Mouse (Mus musculus) c-Kit-negative CD71-positive TER-119-positive erythroid progenitor cells, embryonic 14.5 days (primary cell): Measurements from ENCODE around the gene Galnt4.
"Not testable (repeated sequence)": the region's sequence is repeated elsewhere in the genome, so short reads cannot be mapped to it uniquely, and the experiment has no call there.

Experiments used
- DNase-seq: peaks from one replicate; pipeline ENCODE4 v3.0.0-alpha.2; 2013; ENCODE audit warnings: low read depth, low spot score

The Galnt4 gene

GRCm38 (mm10) chr10:99156808-99157207 lies 48.8 kb downstream of the Galnt4 start:
- no peak for DNase-seq

- DNase-seq = not testable (repeated sequence)
These were observed 49.7 kb downstream of the Galnt4 start for GRCm38 (mm10) chr10:99157697-99158096.

- peak; percentile 8 for DNase-seq
These were observed 54.1 kb downstream of the Galnt4 start for GRCm38 (mm10) chr10:99161987-99162582.
